Comparison of ENCODE assay signal across 19 mouse cellular contexts in the genomic region with DNA sequence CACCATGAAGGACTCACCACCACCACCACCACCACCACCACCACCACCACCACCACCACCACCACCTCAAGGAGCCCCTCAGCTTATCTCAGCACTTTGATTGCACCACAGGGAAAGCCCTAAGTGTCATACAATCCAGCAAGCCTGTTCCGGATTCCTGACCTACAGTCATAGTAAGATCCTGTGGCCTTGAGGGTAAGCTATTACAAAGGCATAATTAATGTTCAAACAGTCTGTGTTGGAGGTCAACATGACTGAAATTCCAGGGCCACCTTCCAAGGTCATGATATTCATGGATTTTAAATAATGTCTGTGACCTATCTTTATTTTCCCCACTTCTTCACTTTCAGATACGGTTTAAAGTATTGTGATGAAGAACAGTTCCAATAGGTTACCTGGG. TPM values are rescaled to one million over a fixed set of nuclear protein-coding genes. Genes with fewer than 3 reads are reported as not detected.
DNase-seq lines count a peak whose midpoint lies in the region; ATAC-seq and TF ChIP-seq lines count a peak whose summit lies in the region.
"Had no signal": no experiment of that assay in that cellular context is flagged by ENCODE, and none has a peak within 500 bp of the region (broad histone marks: within the 10 kb centered on the region; RNA-seq: fewer than 3 reads in every experiment).

No protein-coding gene starts in this region.

- no peak for DNase-seq in embryonic facial prominence, embryonic 10.5 days (ENCODE audit: low spot score)
- no peak for DNase-seq in heart, postnatal 14 days
- no peak for DNase-seq in lung, adult 2 months
- DNase-seq: cerebellum, adult 11-12 months; gastrocnemius, postnatal 36 days; kidney, adult 8-10 months; layer of hippocampus, postnatal 36 days; liver; thymus, postnatal 4 days had no signal

- intact Hi-C loops in heart, postnatal 14 days (cut with DNase I), result loop anchor here (2.0 kb wide), 1 partner anchor 14 kb away; no protein-coding TSS in a partner anchor

- H3K27me3 ChIP-seq in embryonic facial prominence, embryonic 15.5 days, result no peaks in the 10 kb centered on the region
- no peaks in the 10 kb centered on the region for H3K27me3 ChIP-seq in embryonic facial prominence, embryonic 10.5 days (replicated peaks; ENCODE audit: low read depth, poor library complexity, severe bottlenecking)
- H3K27me3 ChIP-seq in heart, embryonic 14.5 days (ENCODE audit: control insufficient read depth, insufficient read depth, low read length), result no peaks in the 10 kb centered on the region
- H3K27me3 ChIP-seq in lung, embryonic 16.5 days (ENCODE audit: control insufficient read depth, insufficient read depth, low read depth, low read length), result no peaks in the 10 kb centered on the region
- H3K27me3 ChIP-seq: lung, embryonic 15.5 days; neural tube, embryonic 12.5 days had no signal

- no peak for TF ChIP-seq CTCF in lung, adult 2 months (IDR thresholded peaks at IDR 0.05; ENCODE audit: insufficient read depth, low read length)
- TF ChIP-seq CTCF in embryonic fibroblast, embryonic 13.5 days (IDR thresholded peaks at IDR 0.05; ENCODE audit: borderline replicate concordance, insufficient read depth, low read length), result no peak

- H3K27ac ChIP-seq in embryonic facial prominence, embryonic 15.5 days (replicated peaks), result 0 out of 2 replicates have a peak overlapping the region, but pooled peaks have one; percentile 59
- no peak overlapping the region; the same call in 1 of the 2 replicates for H3K27ac ChIP-seq in embryonic facial prominence, embryonic 10.5 days (replicated peaks)
- H3K27ac ChIP-seq in heart, embryonic 14.5 days (replicated peaks in 1 of 2; ENCODE audit: control insufficient read depth in 1 of 2, insufficient read depth in 1 of 2, low read depth in 2 of 2, low read length in 2 of 2), result peak overlapping the region; percentile 20 to 58
- peak overlapping the region; percentile 33; the same call in 1 of the 2 replicates for H3K27ac ChIP-seq in lung, embryonic 16.5 days (ENCODE audit: low read length)
- peak overlapping the region; percentile 63; the same call in 1 of the 2 replicates for H3K27ac ChIP-seq in embryonic fibroblast, embryonic 13.5 days (ENCODE audit: insufficient read depth, low read length)
- H3K27ac ChIP-seq: hindbrain, postnatal 0 days; neural tube, embryonic 12.5 days had no signal

- peaks cover 33% of the 10 kb centered on the region for H3K4me1 ChIP-seq in embryonic facial prominence, embryonic 15.5 days
- peaks cover 28% of the 10 kb centered on the region for H3K4me1 ChIP-seq in embryonic facial prominence, embryonic 10.5 days
- peaks cover 27 to 38% of the 10 kb centered on the region in 2 experiments for H3K4me1 ChIP-seq in heart, embryonic 14.5 days (ENCODE audit: control insufficient read depth in 2 of 2, insufficient read depth in 2 of 2, low read length in 2 of 2)
- peaks cover 17% of the 10 kb centered on the region for H3K4me1 ChIP-seq in lung, embryonic 16.5 days (replicated peaks; ENCODE audit: control insufficient read depth, insufficient read depth, low read length)
- peaks cover 5% of the 10 kb centered on the region for H3K4me1 ChIP-seq in lung, adult 2 months (ENCODE audit: control insufficient read depth, insufficient read depth, low read length)
- peaks cover 21% of the 10 kb centered on the region for H3K4me1 ChIP-seq in embryonic fibroblast, embryonic 13.5 days (ENCODE audit: control insufficient read depth, insufficient read depth, low read length)

- no peaks in the 10 kb centered on the region for H3K9me3 ChIP-seq in embryonic facial prominence, embryonic 15.5 days (replicated peaks)
- H3K9me3 ChIP-seq in embryonic facial prominence, embryonic 10.5 days, result no peaks in the 10 kb centered on the region
- no peaks in the 10 kb centered on the region for H3K9me3 ChIP-seq in heart, embryonic 14.5 days (ENCODE audit: control insufficient read depth, low read length)
- no peaks in the 10 kb centered on the region for H3K9me3 ChIP-seq in lung, embryonic 16.5 days (ENCODE audit: control insufficient read depth, low read length)
- H3K9me3 ChIP-seq: lung, embryonic 15.5 days; neural tube, embryonic 12.5 days had no signal

- WGBS in embryonic facial prominence, embryonic 15.5 days, result 84% methylated on average over 2 of the region's 2 CpGs
- WGBS in embryonic facial prominence, embryonic 10.5 days, result 79% methylated on average over 2 of the region's 2 CpGs
- 47% methylated on average over 2 of the region's 2 CpGs for WGBS in heart, embryonic 14.5 days
- 57% methylated on average over 2 of the region's 2 CpGs for WGBS in lung, embryonic 16.5 days
- 55% methylated on average over 2 of the region's 2 CpGs for WGBS in lung, adult 2 months

- no peak for TF ChIP-seq POLR2A in lung, adult 2 months (IDR thresholded peaks at IDR 0.05; ENCODE audit: borderline replicate concordance, extremely low read depth, low read depth, low read length)
- no peak for TF ChIP-seq POLR2A in embryonic fibroblast, embryonic 13.5 days (IDR thresholded peaks at IDR 0.05; ENCODE audit: low read depth, low read length)

- H3K36me3 ChIP-seq in embryonic facial prominence, embryonic 15.5 days, result no peaks in the 10 kb centered on the region
- no peaks in the 10 kb centered on the region for H3K36me3 ChIP-seq in embryonic facial prominence, embryonic 10.5 days (replicated peaks)
- H3K36me3 ChIP-seq in heart, embryonic 14.5 days (ENCODE audit: control insufficient read depth, insufficient read depth, low read length), result no peaks in the 10 kb centered on the region
- H3K36me3 ChIP-seq in lung, embryonic 16.5 days (ENCODE audit: control insufficient read depth, insufficient read depth, low read length), result no peaks in the 10 kb centered on the region
- H3K36me3 ChIP-seq: lung, embryonic 15.5 days; neural tube, embryonic 12.5 days had no signal

- H3K4me2 ChIP-seq in embryonic facial prominence, embryonic 15.5 days (replicated peaks), result no peak overlapping the region
- no peak overlapping the region for H3K4me2 ChIP-seq in heart, embryonic 14.5 days (ENCODE audit: low read length)
- no peak overlapping the region for H3K4me2 ChIP-seq in lung, embryonic 16.5 days (ENCODE audit: low read depth, low read length)
- H3K4me2 ChIP-seq: lung, embryonic 15.5 days; neural tube, embryonic 12.5 days had no signal

- no peak for ATAC-seq in embryonic facial prominence, embryonic 15.5 days (ENCODE audit: insufficient number of reproducible peaks, low FRiP score, low TSS enrichment, low read depth)
- ATAC-seq in heart, embryonic 14.5 days (ENCODE audit: insufficient number of reproducible peaks, insufficient read depth, low FRiP score, low read depth), result no peak
- no peak for ATAC-seq in lung, embryonic 16.5 days (ENCODE audit: low read depth)
- ATAC-seq: hindbrain, postnatal 0 days had no signal

- H3K9ac ChIP-seq in embryonic facial prominence, embryonic 15.5 days, result no peak overlapping the region
- H3K9ac ChIP-seq in heart, embryonic 14.5 days (ENCODE audit: low read length), result no peak overlapping the region
- H3K9ac ChIP-seq in lung, embryonic 16.5 days (ENCODE audit: low read length), result no peak overlapping the region
- H3K9ac ChIP-seq: lung, embryonic 15.5 days; neural tube, embryonic 12.5 days had no signal

- no peak overlapping the region for H3K4me3 ChIP-seq in embryonic facial prominence, embryonic 15.5 days (replicated peaks)
- no peak overlapping the region for H3K4me3 ChIP-seq in embryonic facial prominence, embryonic 10.5 days
- H3K4me3 ChIP-seq in heart, embryonic 14.5 days (ENCODE audit: control insufficient read depth in 1 of 2, insufficient read depth in 1 of 2, low read depth in 1 of 2, low read length in 2 of 2), result no peak overlapping the region
- H3K4me3 ChIP-seq in lung, embryonic 16.5 days (ENCODE audit: low read length), result no peak overlapping the region
- H3K4me3 ChIP-seq in lung, adult 2 months (replicated peaks; ENCODE audit: extremely low read depth, low read depth, low read length), result no peak overlapping the region
- H3K4me3 ChIP-seq in embryonic fibroblast, embryonic 13.5 days (ENCODE audit: insufficient read depth, low read length), result no peak overlapping the region
- H3K4me3 ChIP-seq: lung, embryonic 15.5 days; neural tube, embryonic 12.5 days had no signal

RNA-seq across cellular contexts. Expression of a gene that starts 4.7 kb away (rescaled TPM):
- 2.7 and 3.0 TPM in 2 replicates for polyA plus RNA-seq in embryonic facial prominence, embryonic 15.5 days (2015; fragmentation: Nextera tagmentation; extraction: Ambion mirVana)
- 0.39 and 0.78 TPM in 2 replicates for polyA plus RNA-seq in embryonic facial prominence, embryonic 10.5 days (2016; fragmentation: Nextera tagmentation; extraction: Ambion mirVana)
- polyA plus RNA-seq in heart, embryonic 14.5 days (2014; fragmentation: Nextera tagmentation; extraction: Ambion mirVana), result 1.4 TPM in 2 replicates
- total RNA-seq in heart, postnatal 14 days (2021), result under 1 TPM; 0.24 to 0.74 TPM
- polyA plus RNA-seq in lung, embryonic 16.5 days (2015; fragmentation: Nextera tagmentation; extraction: Ambion mirVana), result 3.6 and 3.9 TPM in 2 replicates
- 2.6 and 4.1 TPM in 2 replicates for polyA plus RNA-seq in lung, adult 2 months (2012; rRNA removed)
- polyA plus RNA-seq in embryonic fibroblast, embryonic 13.5 days (2011; ENCODE audit: insufficient read length, low read depth, missing spikeins), result 0.97 and 1.1 TPM in 2 replicates
- total RNA-seq: hematopoietic stem cell, adult 5-6 weeks; hindbrain, postnatal 0 days; layer of hippocampus, postnatal 36 days; left cerebral cortex, postnatal 25 days; monocyte, adult 5-6 weeks had no signal

RNA-seq across cellular contexts. Expression of a gene that starts 4.8 kb away (rescaled TPM):
- polyA plus RNA-seq in embryonic facial prominence, embryonic 15.5 days (2015; fragmentation: Nextera tagmentation; extraction: Ambion mirVana), result 530 and 536 TPM in 2 replicates
- polyA plus RNA-seq in embryonic facial prominence, embryonic 10.5 days (2016; fragmentation: Nextera tagmentation; extraction: Ambion mirVana), result 104 and 116 TPM in 2 replicates
- 374 and 393 TPM in 2 replicates for polyA plus RNA-seq in heart, embryonic 14.5 days (2014; fragmentation: Nextera tagmentation; extraction: Ambion mirVana)
- 100 to 1,000 TPM; 166 to 168 TPM for total RNA-seq in heart, postnatal 14 days (2021)
- 424 and 464 TPM in 2 replicates for polyA plus RNA-seq in lung, embryonic 16.5 days (2015; fragmentation: Nextera tagmentation; extraction: Ambion mirVana)
- polyA plus RNA-seq in lung, adult 2 months (2012; rRNA removed), result 1,219 and 1,294 TPM in 2 replicates
- 593 and 759 TPM in 2 replicates for polyA plus RNA-seq in embryonic fibroblast, embryonic 13.5 days (2011; ENCODE audit: insufficient read length, low read depth, missing spikeins)

RNA-seq across cellular contexts. Expression of a gene that starts 41.1 kb away (rescaled TPM):
- 0.05 TPM in 1 of 2 replicates, not detected in the other for polyA plus RNA-seq in embryonic facial prominence, embryonic 15.5 days (2015; fragmentation: Nextera tagmentation; extraction: Ambion mirVana)
- polyA plus RNA-seq in embryonic facial prominence, embryonic 10.5 days (2016; fragmentation: Nextera tagmentation; extraction: Ambion mirVana), result not detected in 2 replicates
- polyA plus RNA-seq in heart, embryonic 14.5 days (2014; fragmentation: Nextera tagmentation; extraction: Ambion mirVana), result 0.58 and 0.88 TPM in 2 replicates
- total RNA-seq in heart, postnatal 14 days (2021), result not detected
- polyA plus RNA-seq in lung, embryonic 16.5 days (2015; fragmentation: Nextera tagmentation; extraction: Ambion mirVana), result 0.09 and 0.16 TPM in 2 replicates
- polyA plus RNA-seq in lung, adult 2 months (2012; rRNA removed), result 0.04 TPM in 1 of 2 replicates, not detected in the other
- polyA plus RNA-seq in embryonic fibroblast, embryonic 13.5 days (2011; ENCODE audit: insufficient read length, low read depth, missing spikeins), result 0.30 and 0.52 TPM in 2 replicates
- total RNA-seq: gastrocnemius, postnatal 36 days; hematopoietic stem cell, adult 5-6 weeks; monocyte, adult 5-6 weeks had no signal
